Mouse (Mus musculus) left cerebral cortex, postnatal 14 days (tissue): ENCODE measurements around the gene Tmem39a. TPM values are rescaled to one million over a fixed set of nuclear protein-coding genes. Genes with fewer than 3 reads are reported as not detected.
A peak's percentile ranks its signal among the peaks of the same experiment; 100 is the strongest.

Experiments
- DNase-seq, 2 experiments: peaks; one replicate each; pipeline ENCODE4 v3.0.0; 2021 to 2022; ENCODE audit warnings: low spot score in 2 of 2, mixed read lengths in 1 of 2
- intact Hi-C: fragments of 180-260 bp; cut with DNase I; formaldehyde crosslinking; loops from one replicate; pipeline ENCODE4 v1.15.1; 2025
- total RNA-seq, 2 experiments: library from RNA; stranded (reverse); gene quantifications; 2 replicates each; pipeline ENCODE4 v1.2.3; 2021

Gene Tmem39a
- total RNA-seq, 2 experiments from 2014 or later, result 21.7 to 24.5 TPM

- intact Hi-C loops, result loop anchor here (10.0 kb wide), 1 partner anchor 190 kb away; no protein-coding TSS in a partner anchor
- DNase-seq, result no peak
Observed at GRCm38 (mm10) chr16:38624303-38624702, 65.8 kb downstream of the Tmem39a start.

GRCm38 (mm10) chr16:38625411-38625810, 66.9 kb downstream of the Tmem39a start:
- intact Hi-C loops, result loop anchor here (10.0 kb wide), 1 partner anchor 189 kb away; no protein-coding TSS in a partner anchor
- DNase-seq, result no peak

DNA sequence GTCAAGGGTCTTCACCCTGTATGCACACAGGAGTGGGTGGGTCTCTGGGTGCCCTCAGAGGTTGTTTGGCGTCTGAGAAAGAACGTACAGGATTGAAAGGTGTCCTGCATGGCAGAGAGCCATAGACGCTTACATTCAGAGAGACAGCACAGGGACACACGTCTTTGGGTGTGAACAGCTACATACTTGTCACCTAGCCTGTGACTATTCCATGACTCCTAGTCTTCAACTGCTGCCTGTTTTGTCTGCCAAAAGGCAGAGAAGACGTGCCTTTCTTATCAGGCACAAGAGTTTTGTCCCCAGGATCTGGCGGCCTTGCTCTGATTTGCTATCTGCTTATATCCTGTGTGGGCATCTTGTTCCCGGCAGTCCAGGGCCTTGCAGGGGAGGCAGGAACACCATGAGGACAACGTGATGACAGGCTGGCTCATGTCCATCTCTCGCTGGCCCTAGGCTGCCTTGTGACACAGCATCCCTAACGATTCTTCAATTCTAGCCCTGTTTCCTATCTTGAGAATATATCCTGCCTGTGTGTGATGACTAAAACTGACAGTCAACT, 67.4 kb downstream of the Tmem39a start:
- intact Hi-C loops, result loop anchor here (10.0 kb wide), 1 partner anchor 189 kb away; no protein-coding TSS in a partner anchor
- peak in 1 of 2 experiments; percentile 20 for DNase-seq

GRCm38 (mm10) chr16:38632147-38632546, 73.6 kb downstream of the Tmem39a start:
- intact Hi-C loops, result loop anchor here (10.0 kb wide), 1 partner anchor 93 kb away; no protein-coding TSS in a partner anchor
- DNase-seq, result peak; percentile 35 to 46

- DNase-seq, result no peak
- intact Hi-C loops, result loop anchor here (10.0 kb wide), 1 partner anchor 89 kb away; no protein-coding TSS in a partner anchor
Observed at GRCm38 (mm10) chr16:38635833-38636390, 77.4 kb downstream of the Tmem39a start.

- intact Hi-C loops, result loop anchor here (10.0 kb wide), 1 partner anchor 88 kb away; no protein-coding TSS in a partner anchor
- no peak for DNase-seq
Observed at GRCm38 (mm10) chr16:38636682-38637081, 78.2 kb downstream of the Tmem39a start.

DNA sequence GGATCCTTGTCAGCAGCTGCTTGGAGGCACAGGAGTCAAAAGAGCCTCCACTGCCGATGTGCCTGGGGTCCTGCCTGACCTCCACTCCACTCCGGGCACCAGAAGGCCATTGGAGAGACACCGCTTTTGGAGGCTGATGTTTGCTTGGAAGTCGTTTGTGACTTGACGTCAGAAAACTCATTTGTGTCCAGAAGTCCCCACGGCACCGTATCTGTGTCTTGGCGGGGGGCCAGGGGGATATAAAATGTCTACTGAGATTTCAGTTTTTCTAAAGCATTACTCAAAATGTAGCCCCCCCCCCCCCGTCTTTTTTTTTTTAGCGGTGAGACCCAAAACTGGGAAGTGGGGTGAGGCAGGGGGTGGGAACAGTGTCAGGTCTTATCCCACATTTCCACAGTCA, 78.6 kb downstream of the Tmem39a start:
- DNase-seq, result no peak
- intact Hi-C loops, result loop anchor here (10.0 kb wide), 1 partner anchor 88 kb away; no protein-coding TSS in a partner anchor

Other genes starting within 250 kb of the Tmem39a start
- 1 to 10 TPM; 1.1 to 1.2 TPM for gene Maats1, start 216.6 kb upstream of the Tmem39a start, total RNA-seq
- gene Cox17, start 211.7 kb upstream of the Tmem39a start, total RNA-seq, result 10 to 100 TPM; 88.0 to 89.4 TPM
- not detected for gene Gm21987, start 211.7 kb upstream of the Tmem39a start, total RNA-seq
- gene Popdc2, start 196.5 kb upstream of the Tmem39a start, total RNA-seq, result under 1 TPM; 0.64 to 0.89 TPM
- 1 to 10 TPM in 1 of 2 experiments, under 1 TPM in 1; 0.57 to 1.3 TPM for gene Pla1a, start 125.6 kb upstream of the Tmem39a start, total RNA-seq
- 10 to 100 TPM; 61.4 to 63.4 TPM for gene Adprh, start 106.0 kb upstream of the Tmem39a start, total RNA-seq
- under 1 TPM; 0.30 to 0.46 TPM for gene Cd80, start 103.1 kb upstream of the Tmem39a start, total RNA-seq
- gene Timmdc1, start 36.0 kb upstream of the Tmem39a start, total RNA-seq, result 10 to 100 TPM; 30.2 to 31.5 TPM
- gene Poglut1, start 8.4 kb upstream of the Tmem39a start, total RNA-seq, result 10 to 100 TPM; 37.1 to 43.1 TPM
- 10 to 100 TPM; 19.9 to 20.6 TPM for gene Arhgap31, start 154.6 kb downstream of the Tmem39a start, total RNA-seq
- 10 to 100 TPM; 20.6 to 23.5 TPM for gene B4galt4, start 183.6 kb downstream of the Tmem39a start, total RNA-seq
- 1 to 10 TPM in 1 of 2 experiments, under 1 TPM in 1; 0.97 to 1.4 TPM for gene Upk1b, start 241.6 kb downstream of the Tmem39a start, total RNA-seq